Mouse (Mus musculus): Measurements from ENCODE around the gene Prkd2. TPM values are rescaled to one million over a fixed set of nuclear protein-coding genes. Genes with fewer than 3 reads are reported as not detected.

Gene Prkd2
- polyA plus RNA-seq, 1 experiment, result 0.66 TPM

DNA sequence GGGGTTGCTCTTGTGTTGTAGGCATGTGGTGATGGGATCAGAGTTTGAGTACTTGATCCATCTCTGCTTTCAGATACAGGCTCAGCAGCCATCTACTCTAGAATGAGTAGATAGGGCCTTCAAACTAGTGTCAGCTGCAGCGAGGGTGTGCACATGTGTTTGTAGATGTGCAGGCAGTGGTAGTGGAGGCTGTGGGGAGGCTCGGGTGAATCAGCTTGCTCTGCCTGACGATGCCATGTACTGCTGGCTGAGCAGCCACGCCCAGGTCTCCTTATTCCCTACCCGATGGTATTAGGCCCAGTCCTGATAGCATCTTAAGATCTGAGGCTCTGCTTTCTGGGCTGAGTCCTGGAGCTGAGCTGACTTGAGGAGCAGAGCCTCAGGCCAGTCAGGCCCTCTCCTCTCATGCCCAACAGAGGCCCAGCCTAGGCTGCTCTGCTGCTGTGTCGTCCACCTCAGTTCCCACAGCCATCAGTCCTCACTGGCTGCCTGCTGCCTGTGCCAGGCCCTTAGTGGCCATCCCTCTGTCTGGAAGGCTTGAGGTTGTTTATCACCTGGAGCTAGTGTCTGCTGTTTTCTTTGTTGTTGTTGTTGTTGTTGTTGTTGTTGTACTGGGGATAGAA, 3.8 kb upstream of the Prkd2 start:
- no peaks in the 10 kb centered on the region for H3K9me3 ChIP-seq (ENCODE audit: control insufficient read depth, low read length)
- TF ChIP-seq TAL1 (IDR thresholded peaks at IDR 0.05; ENCODE audit: low read length) (no peak), GATA1 (IDR thresholded peaks at IDR 0.05; ENCODE audit: low read length) (no peak)
- H3K36me3 ChIP-seq (ENCODE audit: control insufficient read depth), result peaks cover 76% of the 10 kb centered on the region
- no peak overlapping the region for H3K4me3 ChIP-seq (replicated peaks)
- peaks cover 45% of the 10 kb centered on the region for H3K4me1 ChIP-seq (ENCODE audit: control insufficient read depth)
- no peaks in the 10 kb centered on the region for H3K27me3 ChIP-seq (ENCODE audit: control insufficient read depth)

DNA sequence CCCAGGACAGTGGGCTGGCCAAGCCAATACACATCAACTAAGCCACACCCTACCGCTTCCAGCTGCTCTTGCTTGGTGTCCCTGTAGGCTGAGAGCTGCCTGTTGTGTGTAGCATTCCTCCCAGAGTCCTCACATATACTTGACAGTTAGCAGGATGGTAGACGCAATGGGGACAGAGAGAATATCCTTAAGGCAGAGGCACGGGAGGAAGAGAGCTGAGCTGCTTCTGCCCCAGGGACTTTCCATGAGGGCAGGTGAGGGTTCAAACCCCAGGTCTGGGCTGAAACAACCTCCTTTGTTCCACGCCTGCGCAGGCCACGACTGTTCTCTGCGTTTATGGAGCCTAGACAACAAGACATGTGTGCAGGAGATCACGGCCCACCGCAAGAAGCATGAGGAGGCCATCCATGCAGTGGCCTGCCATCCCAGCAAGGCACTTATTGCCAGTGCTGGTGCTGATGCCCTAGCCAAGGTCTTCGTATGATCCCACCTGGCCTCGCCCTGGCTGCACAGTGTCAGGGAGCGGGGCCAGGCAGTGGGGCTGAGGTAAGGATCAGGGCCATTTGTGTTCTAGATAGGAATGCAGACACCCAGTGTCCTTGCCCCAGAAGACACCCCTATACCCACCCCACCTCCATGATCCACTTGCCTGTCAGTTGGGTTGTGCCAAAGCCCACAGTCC, 3.1 kb upstream of the Prkd2 start:
- no peaks in the 10 kb centered on the region for H3K9me3 ChIP-seq (ENCODE audit: control insufficient read depth, low read length)
- H3K27me3 ChIP-seq (ENCODE audit: control insufficient read depth), result no peaks in the 10 kb centered on the region
- H3K4me3 ChIP-seq (replicated peaks), result no peak overlapping the region
- H3K36me3 ChIP-seq (ENCODE audit: control insufficient read depth), result peaks cover 70% of the 10 kb centered on the region
- peaks cover 51% of the 10 kb centered on the region for H3K4me1 ChIP-seq (ENCODE audit: control insufficient read depth)
- TF ChIP-seq TAL1 (IDR thresholded peaks at IDR 0.05; ENCODE audit: low read length) (no peak), GATA1 (IDR thresholded peaks at IDR 0.05; ENCODE audit: low read length) (no peak)

DNA sequence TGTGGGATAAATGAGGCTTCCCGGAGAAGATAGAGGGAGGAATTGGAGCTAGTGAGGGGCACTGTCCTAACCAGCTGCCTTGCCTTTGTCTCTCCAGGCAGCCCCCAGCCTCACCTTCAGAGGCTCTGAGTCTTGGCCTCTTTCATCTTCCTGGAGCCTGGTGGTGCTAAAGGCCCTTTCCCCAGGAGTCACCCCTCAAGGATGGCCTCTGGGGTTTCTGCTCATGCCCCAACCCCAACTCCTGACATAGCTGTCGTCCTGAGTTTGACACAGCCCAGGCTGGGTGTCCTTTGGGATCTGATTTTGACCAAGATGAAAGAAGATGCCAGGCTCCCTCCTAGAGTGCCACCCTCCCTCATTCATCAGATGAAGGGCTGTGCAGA, 2.6 kb upstream of the Prkd2 start:
- TF ChIP-seq TAL1 (IDR thresholded peaks at IDR 0.05; ENCODE audit: low read length), result no peak
- no peak for TF ChIP-seq GATA1 (IDR thresholded peaks at IDR 0.05; ENCODE audit: low read length)
- Histone ChIP-seq H3K36me3 (ENCODE audit: control insufficient read depth) (peaks cover 64% of the 10 kb centered on the region), H3K27me3 (ENCODE audit: control insufficient read depth) (no peaks in the 10 kb centered on the region), H3K4me3 (replicated peaks) (no peak overlapping the region), H3K4me1 (ENCODE audit: control insufficient read depth) (peaks cover 57% of the 10 kb centered on the region), H3K9me3 (ENCODE audit: control insufficient read depth, low read length) (no peaks in the 10 kb centered on the region)

DNA sequence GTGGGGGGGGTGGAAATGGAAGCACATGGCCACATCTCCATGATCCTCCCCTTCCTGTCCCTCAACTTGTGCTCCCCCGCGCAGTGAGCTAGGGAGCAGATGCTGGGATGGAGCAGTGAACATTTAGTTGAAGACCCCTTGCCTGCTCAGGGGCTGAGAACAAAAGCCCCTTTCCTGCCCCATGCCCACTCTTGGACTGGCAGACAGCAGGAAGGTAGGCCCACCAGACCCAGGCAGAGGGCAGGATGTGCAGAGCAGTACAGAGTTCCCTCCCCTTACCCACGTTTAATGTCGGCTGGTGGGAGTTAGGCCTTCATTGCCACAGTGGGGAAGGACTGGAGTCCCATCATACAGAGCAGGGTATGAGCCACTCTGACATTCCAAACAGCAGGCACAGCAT, 1.6 kb upstream of the Prkd2 start:
- H3K4me1 ChIP-seq (ENCODE audit: control insufficient read depth), result peaks cover 66% of the 10 kb centered on the region
- TF ChIP-seq TAL1 (IDR thresholded peaks at IDR 0.05; ENCODE audit: low read length), result no peak
- no peak for TF ChIP-seq GATA1 (IDR thresholded peaks at IDR 0.05; ENCODE audit: low read length)
- H3K9me3 ChIP-seq (ENCODE audit: control insufficient read depth, low read length), result no peaks in the 10 kb centered on the region
- H3K27me3 ChIP-seq (ENCODE audit: control insufficient read depth), result no peaks in the 10 kb centered on the region
- peaks cover 57% of the 10 kb centered on the region for H3K36me3 ChIP-seq (ENCODE audit: control insufficient read depth)
- H3K4me3 ChIP-seq (replicated peaks), result no peak overlapping the region

DNA sequence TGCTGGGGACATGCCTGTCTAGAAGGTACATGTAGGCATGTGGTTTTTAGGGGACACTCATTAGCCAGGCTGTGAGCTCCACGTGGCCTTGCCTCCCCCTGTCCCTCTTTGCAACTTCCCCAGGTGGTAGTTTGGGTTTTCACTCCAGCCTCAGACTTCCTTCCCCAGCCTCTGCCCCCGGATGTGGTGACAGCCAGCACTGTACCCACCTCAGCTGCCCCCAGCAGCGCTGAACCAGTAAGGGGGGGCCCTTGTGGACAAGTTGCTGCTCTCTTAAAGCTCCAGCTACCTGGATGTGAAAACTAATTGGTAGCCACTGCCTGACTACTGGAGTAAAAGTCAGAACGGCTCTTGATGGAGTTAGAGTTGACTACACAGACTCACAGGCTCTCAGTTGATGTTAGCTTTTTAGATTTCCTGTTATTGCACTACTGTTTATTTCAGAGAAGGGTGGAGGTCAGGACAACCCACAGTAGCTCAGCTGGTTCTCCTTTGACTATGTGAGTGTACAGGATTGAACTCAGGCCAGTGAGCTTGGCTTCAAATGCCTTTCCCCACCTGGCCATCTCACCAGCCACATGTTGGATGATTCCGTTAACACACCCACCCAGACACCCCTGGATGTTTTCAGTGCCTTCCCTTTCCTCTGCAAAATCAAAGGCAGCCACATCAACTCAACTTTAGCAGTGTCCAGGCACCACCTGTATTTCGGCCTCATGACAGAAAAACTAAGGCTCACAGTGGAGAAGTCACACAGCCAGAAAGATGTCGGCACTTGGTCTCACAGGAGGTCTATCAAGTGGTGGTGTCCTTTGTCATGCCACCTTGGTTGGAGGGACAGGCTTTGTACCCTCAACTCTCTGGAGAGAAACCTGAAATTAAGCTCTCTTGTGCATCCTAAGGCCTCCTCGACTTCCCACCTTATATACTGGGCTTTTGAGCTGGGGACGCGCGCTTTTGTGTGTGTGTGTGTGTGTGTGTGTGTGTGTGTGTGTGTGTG, 841 bp upstream of the Prkd2 start:
- Histone ChIP-seq H3K9me3 (ENCODE audit: control insufficient read depth, low read length) (no peaks in the 10 kb centered on the region), H3K36me3 (ENCODE audit: control insufficient read depth) (peaks cover 53% of the 10 kb centered on the region), H3K4me3 (replicated peaks) (peak overlapping the region; percentile 80), H3K27me3 (ENCODE audit: control insufficient read depth) (no peaks in the 10 kb centered on the region), H3K4me1 (ENCODE audit: control insufficient read depth) (peaks cover 66% of the 10 kb centered on the region)
- TF ChIP-seq GATA1 (IDR thresholded peaks at IDR 0.05; ENCODE audit: low read length), result no peak
- no peak for TF ChIP-seq TAL1 (IDR thresholded peaks at IDR 0.05; ENCODE audit: low read length)

DNA sequence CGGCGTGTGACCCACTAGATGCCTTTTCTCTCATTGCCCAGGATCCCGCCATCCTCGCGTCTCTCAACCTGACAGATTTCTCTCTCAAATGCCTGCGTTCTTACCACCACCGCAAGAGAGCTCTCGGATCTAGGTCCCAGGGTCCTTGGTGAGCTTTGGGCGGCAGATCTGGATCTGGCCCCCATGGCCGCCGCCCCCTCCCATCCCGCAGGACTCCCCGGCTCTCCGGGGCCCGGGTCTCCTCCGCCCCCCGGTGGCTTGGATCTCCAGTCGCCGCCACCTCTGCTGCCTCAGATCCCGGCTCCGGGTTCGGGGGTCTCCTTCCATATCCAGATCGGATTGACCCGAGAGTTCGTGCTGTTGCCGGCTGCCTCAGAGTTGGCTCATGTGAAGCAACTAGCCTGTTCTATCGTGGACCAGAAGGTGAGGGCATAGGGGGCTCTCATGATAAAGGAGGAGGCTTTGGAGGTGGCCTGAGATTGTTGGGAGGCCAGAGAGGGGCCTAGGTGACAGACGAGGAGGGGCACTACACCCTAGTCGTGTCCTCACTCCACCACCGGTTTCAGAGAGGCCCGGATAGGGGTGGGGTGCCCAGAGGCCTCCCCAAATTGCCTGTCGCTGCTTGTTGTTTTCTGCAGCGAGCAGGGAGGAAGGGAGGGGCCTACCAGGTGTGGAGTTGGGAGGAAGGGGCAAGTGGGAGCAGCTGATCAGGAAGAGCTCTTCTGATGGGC, 904 bp downstream of the Prkd2 start:
- Histone ChIP-seq H3K36me3 (ENCODE audit: control insufficient read depth) (peaks cover 36% of the 10 kb centered on the region), H3K4me3 (replicated peaks) (peak overlapping the region; percentile 80), H3K27me3 (ENCODE audit: control insufficient read depth) (no peaks in the 10 kb centered on the region), H3K4me1 (ENCODE audit: control insufficient read depth) (peaks cover 58% of the 10 kb centered on the region), H3K9me3 (ENCODE audit: control insufficient read depth, low read length) (no peaks in the 10 kb centered on the region)
- TF ChIP-seq GATA1 (IDR thresholded peaks at IDR 0.05; ENCODE audit: low read length) (no peak), TAL1 (IDR thresholded peaks at IDR 0.05; ENCODE audit: low read length) (no peak)

DNA sequence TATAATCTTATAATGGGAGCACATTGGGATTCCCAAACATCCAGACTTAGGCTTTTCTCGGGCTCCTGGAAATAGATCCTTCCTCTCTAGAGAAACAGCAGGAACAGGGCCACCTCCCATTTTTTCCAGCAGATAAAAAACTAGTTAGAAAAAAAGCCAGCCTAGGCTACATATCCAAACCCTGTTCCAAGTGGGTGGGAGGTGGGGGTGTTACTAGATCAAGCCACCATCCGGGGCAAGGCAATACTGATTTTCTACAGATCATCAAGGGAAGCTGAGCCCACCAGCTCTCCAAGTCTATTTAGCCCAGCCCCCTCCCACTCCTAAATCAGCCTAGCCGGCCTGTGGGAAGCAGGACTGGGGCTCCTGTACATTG, 2.0 kb downstream of the Prkd2 start:
- Histone ChIP-seq H3K36me3 (ENCODE audit: control insufficient read depth) (peaks cover 30% of the 10 kb centered on the region), H3K9me3 (ENCODE audit: control insufficient read depth, low read length) (no peaks in the 10 kb centered on the region)
- TF ChIP-seq GATA1 (IDR thresholded peaks at IDR 0.05; ENCODE audit: low read length) (no peak), TAL1 (IDR thresholded peaks at IDR 0.05; ENCODE audit: low read length) (no peak)

DNA sequence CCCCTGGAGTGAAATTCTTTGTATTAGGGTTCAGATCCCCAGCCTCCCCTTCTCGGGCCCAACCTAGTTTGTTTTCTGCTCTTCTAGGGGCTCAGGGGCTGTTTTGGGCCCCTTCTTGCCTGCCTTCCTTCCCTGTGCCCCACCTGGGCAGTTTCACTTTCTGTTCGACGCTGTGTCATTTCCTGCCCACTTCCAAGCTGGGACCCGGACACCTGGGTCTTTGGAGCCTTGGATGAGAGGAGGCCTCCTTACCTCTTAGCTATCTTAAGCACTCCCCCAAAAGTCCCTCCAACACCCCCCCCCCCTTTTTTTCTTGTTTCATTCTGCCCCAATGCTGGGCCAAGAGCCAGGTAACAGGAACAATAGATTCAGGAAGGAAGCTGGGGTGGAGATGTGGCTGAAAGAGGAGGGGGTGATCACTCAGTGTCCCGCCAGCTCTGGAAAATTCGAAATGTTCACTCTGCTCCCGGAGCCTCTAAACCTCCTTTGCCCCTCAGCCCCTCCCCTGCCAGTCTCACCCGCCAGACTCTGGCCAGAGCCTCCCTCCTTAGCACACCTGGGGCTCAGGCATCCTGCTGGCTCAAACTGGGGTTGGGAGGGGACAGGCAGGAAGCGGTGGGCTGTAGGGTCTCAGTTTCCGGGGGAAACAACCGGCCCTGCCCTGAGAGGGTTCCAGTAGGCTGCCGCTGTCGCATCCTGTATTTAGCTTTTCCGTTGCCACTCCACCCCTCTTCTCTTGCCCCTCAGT, 2.5 kb downstream of the Prkd2 start:
- Histone ChIP-seq H3K9me3 (ENCODE audit: control insufficient read depth, low read length) (no peaks in the 10 kb centered on the region), H3K27me3 (ENCODE audit: control insufficient read depth) (no peaks in the 10 kb centered on the region), H3K4me3 (replicated peaks) (peak overlapping the region; percentile 80), H3K4me1 (ENCODE audit: control insufficient read depth) (peaks cover 54% of the 10 kb centered on the region), H3K36me3 (ENCODE audit: control insufficient read depth) (peaks cover 28% of the 10 kb centered on the region)
- TF ChIP-seq GATA1 (IDR thresholded peaks at IDR 0.05; ENCODE audit: low read length) (no peak), TAL1 (IDR thresholded peaks at IDR 0.05; ENCODE audit: low read length) (no peak)

More for the DNA sequence above, 2.0 kb downstream of the Prkd2 start:
- Histone ChIP-seq H3K4me3 (replicated peaks) (peak overlapping the region; percentile 80), H3K4me1 (ENCODE audit: control insufficient read depth) (peaks cover 54% of the 10 kb centered on the region), H3K27me3 (ENCODE audit: control insufficient read depth) (no peaks in the 10 kb centered on the region)

Measured in erythroblast, embryonic 14.5 days (primary cell).